Mouse (Mus musculus) cortical plate, adult 2 months (tissue): ENCODE results near the gene Mettl25.

ENCODE experiments used
- CTCF ChIP-seq: fragments of 200-500 bp; IDR thresholded peaks from 2 replicates; pipeline ENCODE4 v1.5.1; 2011; ENCODE audit warnings: mild to moderate bottlenecking, control low read depth, low read length; ENCODE audit not compliant: insufficient read depth; ENCODE audit errors: extremely low read depth
- POLR2A ChIP-seq: fragments of 200-500 bp; IDR thresholded peaks from 2 replicates; pipeline ENCODE4 v1.6.1; 2011; ENCODE audit warnings: mild to moderate bottlenecking, low read length, control low read depth; ENCODE audit not compliant: insufficient read depth; ENCODE audit errors: extremely low read depth

DNA sequence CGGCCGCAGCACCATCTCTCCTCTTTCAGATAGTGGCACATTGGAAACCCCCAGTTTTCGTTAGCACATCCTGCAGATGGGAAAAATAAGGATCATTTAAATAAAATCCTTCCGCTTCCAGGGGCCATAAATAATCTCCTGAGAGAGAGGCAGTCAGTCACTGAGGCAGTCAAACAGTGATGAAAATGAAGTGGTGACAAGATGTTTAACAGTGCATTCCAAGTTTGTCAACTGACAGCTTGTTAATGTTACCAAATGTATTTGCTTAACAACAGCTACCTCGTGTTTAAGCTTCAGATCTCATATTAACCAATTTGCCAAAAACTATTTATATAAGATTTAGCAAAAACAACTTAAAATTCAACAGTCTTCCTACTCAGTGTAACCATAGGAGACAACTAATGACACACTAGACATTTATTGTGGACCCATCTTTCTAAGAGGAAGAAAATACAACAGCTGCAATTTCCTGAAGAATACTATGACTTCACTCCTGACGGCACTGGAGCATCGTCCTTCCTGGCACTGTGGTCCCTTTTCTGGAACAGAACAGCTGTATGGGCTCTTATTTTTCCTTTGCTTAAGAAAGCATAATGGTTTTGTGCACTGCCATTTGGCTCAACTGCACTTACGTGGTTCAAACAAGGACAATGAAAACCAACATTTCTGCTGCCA, 43.8 kb downstream of the Mettl25 start:
- TF ChIP-seq CTCF (no peak), POLR2A (no peak)
